Mouse (Mus musculus) neural tube, postnatal 0 days (tissue): ENCODE results near the gene Rbbp5. TPM values are rescaled to one million over a fixed set of nuclear protein-coding genes. Genes with fewer than 3 reads are reported as not detected.

Experiments used
- polyA plus RNA-seq: library from polyadenylated mRNA; unstranded; fragments of >200 nt; fragmentation: Nextera tagmentation; extraction: Ambion mirVana; gene quantifications from 2 replicates; pipeline ENCODE4 v1.2.1, GENCODE M21; 2015

Gene Rbbp5
- polyA plus RNA-seq: 23.6 and 24.6 TPM in 2 replicates

DNA sequence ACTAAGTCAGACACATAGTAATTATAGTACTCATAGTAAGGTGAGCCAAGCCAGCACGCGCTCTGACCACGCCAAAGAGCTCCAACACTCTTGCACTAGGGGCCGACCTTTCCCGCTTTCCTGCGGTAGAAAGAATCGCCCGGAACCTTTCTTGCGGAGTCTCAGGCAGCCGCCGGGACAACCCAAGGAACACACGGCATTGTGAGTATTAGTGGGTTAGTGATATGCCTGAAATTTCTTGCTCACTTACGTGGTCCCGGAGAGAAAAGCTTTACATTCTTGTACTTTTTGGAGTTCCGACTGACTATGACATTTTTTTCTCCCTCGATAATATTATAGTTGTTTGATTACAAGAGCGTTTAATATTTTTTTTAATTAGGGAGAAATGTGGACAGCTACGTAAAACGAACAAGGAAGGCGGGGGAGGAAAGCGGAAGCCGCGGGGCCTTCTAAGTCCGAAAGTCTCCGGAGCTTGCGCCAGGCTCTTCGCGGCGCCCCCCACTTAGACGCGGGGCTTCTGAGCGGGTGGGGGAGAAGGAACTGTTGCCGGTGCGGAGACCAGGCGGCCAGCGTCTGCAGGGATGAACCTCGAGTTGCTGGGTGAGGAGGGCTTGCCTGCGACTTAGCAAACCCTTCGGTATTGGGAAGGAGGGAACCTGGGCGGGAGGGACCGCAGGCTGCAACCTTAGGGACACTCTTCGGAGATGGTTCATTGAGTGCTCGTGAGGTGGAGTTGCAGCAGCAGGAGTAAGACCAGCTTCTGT is at the start of gene Rbbp5:
Rbbp5 (plus strand) TSS at position 438 of the 764 bp plus-strand sequence.

DNA sequence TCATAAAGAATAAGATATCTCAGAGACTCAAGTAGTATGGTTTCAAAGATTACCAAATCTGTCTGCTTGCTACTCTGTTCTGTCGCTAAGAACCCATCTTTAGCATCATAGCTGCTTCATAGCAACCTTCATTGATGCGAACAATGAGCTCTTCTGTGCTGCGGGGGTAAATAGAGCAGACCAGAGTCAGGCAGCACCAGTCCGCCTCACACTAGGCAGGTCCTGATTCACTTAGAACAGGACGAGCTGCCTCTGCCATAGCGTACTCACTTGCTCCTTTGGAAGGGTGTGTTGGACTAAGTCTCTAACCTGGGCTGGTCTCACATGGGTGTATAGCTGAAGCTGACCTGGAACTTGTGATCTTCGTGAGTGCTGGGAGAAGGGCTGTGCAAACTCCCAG is 28.9 kb downstream of the Rbbp5 start, which contains the start of gene Tmem81:
Tmem81 (plus strand) TSS at position 173 of the 400 bp plus-strand sequence.

GRCm38 (mm10) chr1:132542762-132543306 is 65.7 kb downstream of the Rbbp5 start, which contains the start of gene Cntn2:
Gene Cntn2 (minus strand): TSS chr1:132543256.

Other genes with a start within 250 kb of the Rbbp5 start
- gene Gm10188, start 247.6 kb upstream of the Rbbp5 start, polyA plus RNA-seq: 0.45 and 0.57 TPM in 2 replicates
- gene Klhdc8a, start 178.7 kb upstream of the Rbbp5 start, polyA plus RNA-seq: 11.6 and 11.7 TPM in 2 replicates
- gene Nuak2, start 161.2 kb upstream of the Rbbp5 start, polyA plus RNA-seq: 4.5 and 4.7 TPM in 2 replicates
- gene Tmcc2, start 86.1 kb upstream of the Rbbp5 start, polyA plus RNA-seq: 33.5 and 35.3 TPM in 2 replicates
- gene Dstyk, start 59.8 kb upstream of the Rbbp5 start, polyA plus RNA-seq: 6.4 and 6.8 TPM in 2 replicates
- 0.68 and 0.89 TPM in 2 replicates for gene Tmem81, start 28.9 kb downstream of the Rbbp5 start, polyA plus RNA-seq
- 10.8 and 14.2 TPM in 2 replicates for gene Cntn2, start 65.9 kb downstream of the Rbbp5 start, polyA plus RNA-seq